Mouse (Mus musculus) kidney, adult 2 months (tissue): ENCODE measurements at regions not wholly inside any gene's neighbourhood (a gene's known extent, or its start where the extent isn't known, plus 50 kb on each side); places are given as distances from the start of the nearest gene placed in this dataset.

Experiments
- CTCF ChIP-seq: fragments of 200-500 bp; conservative IDR thresholded peaks from 2 replicates; pipeline ENCODE4 v1.5.1; 2011; ENCODE audit warnings: low read depth, mild to moderate bottlenecking, control low read depth, low read length, moderate library complexity, mixed read lengths; ENCODE audit not compliant: insufficient read depth, insufficient read length
- POLR2A ChIP-seq: fragments of 200-500 bp; IDR thresholded peaks from one replicate; pipeline ENCODE4 v1.6.1; 2011; ENCODE audit warnings: low read depth, low read length, control low read depth

DNA sequence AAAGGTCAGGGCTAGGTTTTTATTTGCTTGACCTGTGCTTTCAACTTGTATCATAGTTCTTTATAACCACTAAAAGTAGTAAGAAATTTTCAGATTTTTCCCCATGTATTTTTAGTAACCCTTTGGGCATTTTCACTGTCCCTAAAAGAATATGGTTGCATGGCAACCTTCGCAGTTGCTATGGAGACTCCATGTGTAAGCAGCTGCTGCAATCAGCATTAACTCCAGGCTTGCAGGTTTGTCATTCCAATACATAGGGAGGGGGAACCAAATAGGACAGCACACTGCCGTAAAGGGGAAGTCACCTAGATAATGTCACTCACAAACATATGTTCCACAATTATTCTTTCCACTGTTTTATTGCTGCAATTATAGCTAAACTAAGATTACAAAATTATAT is 328.3 kb upstream of the Cypt12 start:
- no peak for TF ChIP-seq CTCF
- TF ChIP-seq POLR2A: no peak
